Mouse (Mus musculus) spleen, embryonic (tissue): ENCODE data around the gene Gm26657.

Source experiments
- CTCF ChIA-PET: fragments of 350-600 bp; sonication (Branson Sonifier 250); formaldehyde crosslinking; loops from one replicate; lab custom pipeline; 2022; lab: Charles Lee

Gene Gm26657

DNA sequence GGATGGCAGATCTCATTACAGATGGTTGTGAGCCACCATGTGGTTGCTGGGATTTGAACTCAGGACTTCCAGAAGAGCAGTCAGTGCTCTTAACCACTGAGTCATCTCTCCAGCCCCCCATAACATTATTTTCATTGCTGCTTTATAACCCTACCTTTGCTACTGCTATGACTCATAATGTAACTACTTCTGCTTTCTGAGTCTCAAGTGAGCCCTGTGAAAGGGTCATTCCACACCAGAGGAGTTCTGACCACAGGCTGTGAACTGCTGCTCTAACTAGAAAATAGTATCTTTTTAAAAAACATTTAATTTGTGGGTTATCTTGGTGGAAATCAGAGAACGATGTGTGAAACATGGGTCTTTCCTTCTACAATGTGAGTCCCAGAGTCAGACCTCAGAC, 17.8 kb downstream of the Gm26657 start:
- CTCF ChIA-PET, result no interaction called here

DNA sequence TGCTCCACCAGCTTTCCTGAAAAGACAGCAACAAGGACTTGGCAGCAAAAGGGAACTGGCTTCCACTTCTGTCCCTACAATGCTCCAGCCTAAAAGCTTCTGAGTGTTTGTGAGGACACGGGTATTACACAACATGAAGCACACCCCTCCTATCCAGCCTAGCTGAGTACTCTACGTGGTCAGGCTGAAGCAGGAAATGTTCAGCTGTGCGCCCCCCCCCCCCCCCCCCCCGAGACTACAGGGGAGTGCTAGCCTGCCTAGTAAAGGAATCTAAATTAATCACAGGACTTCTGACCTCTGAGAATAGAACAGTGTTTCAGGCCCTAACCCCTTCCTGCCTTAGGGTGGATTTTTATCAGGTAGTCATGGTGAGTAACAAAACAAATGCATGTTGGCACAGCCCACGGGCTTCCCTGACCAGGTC, 28.0 kb downstream of the Gm26657 start:
- CTCF ChIA-PET, result no interaction called here

DNA sequence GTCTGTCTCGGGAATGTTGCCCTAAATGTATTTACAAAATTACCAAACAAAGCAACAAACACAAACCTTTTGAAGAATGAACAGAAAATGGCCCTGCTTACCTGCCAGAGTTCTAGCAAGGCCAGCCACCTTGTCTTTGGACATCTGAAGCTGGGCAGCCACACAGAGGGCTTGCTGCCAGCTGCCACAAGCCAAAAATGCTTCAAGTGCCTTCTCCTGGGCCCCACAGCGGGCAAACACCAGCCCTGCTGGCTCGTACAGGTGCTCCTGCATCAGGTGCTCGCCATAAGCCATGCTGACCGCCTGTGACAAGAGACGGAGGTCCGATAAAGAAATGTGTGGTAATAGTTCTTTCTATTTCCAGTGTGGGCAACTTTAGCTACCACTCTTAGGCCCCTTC, 29.0 kb downstream of the Gm26657 start:
- CTCF ChIA-PET, result no interaction called here

DNA sequence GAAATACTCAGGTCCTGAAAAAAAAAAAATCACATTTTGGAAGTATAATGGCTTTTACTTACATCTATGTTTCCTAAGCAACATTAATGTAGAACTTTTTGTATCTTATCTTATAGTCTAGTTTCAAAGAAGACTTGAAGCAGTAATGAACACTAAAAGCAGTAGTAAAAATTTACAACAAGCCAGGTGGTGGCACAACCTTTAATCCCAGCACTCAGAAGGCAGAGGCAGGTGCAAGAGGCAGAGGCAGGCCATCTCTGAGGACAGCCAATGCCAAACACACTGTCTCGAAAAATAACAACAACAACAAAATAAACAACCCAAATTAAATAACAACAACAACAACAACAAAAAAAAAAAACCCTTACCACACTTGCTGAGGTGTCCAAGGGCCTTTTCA, 31.2 kb downstream of the Gm26657 start:
- CTCF ChIA-PET, result no interaction called here
